Mouse (Mus musculus): Measurements from ENCODE around the gene G430095P16Rik. TPM values are rescaled to one million over a fixed set of nuclear protein-coding genes. Genes with fewer than 3 reads are reported as not detected.

G430095P16Rik gene
- polyA plus RNA-seq, 1 experiment = 1.0 TPM

DNA sequence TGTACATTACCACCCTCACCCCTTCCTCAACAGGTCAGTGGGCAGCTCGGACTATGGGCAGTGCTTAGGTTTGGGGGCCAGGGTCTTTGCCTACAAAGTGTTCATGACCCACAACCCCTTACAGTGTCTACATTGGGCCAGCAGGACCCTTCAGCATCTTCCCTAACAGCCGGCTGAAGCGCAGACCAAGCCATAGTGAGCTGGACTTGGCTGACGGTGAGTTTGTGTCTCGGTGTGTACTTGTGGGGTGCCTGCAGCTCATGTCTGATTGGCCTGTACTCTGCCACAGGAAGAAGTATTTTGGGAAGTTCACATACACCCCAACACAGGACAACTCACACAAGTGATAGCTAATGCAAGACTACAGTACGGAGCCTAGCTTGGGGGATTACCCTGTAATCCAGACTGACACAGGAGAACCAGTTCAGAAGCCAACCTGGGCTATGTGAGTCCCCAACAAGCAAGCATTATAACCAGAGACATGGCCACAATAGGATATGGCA, 19.8 kb upstream of the G430095P16Rik start:
- DNase-seq (ENCODE audit: low spot score) = no peak

DNA sequence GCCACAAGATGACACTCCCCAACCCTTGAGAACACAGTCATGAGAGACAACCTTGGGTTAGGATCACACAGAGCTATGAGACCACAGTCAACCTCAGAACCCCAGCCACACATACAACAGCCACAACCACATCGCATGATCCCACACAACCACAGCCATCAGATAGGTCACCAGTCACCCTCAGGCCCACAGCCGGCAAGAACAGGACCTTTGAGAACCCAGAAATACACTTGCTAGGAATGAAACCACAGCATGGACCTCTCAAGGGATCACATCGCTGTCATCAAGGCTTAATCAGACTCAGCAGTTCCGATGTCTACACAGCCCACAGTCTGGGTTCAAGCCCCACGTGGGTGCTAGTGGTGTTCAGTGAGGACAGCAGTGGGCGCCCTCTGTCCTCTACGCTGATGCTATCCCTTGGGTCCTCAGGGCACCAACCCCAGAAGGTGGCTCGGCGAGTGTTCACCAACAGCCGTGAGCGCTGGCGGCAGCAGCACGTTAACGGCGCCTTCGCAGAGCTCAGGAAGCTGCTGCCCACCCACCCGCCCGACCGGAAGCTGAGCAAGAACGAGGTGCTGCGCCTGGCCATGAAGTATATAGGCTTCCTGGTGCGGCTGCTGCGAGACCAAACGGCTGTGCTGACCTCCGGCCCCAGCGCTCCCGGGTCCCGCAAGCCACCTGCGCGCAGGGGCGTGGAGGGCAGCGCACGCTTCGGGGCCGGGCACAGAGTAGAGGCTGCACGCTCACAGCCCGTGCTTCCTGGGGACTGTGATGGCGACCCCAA, 19.1 kb upstream of the G430095P16Rik start:
- no peak for DNase-seq (ENCODE audit: low spot score)

DNA sequence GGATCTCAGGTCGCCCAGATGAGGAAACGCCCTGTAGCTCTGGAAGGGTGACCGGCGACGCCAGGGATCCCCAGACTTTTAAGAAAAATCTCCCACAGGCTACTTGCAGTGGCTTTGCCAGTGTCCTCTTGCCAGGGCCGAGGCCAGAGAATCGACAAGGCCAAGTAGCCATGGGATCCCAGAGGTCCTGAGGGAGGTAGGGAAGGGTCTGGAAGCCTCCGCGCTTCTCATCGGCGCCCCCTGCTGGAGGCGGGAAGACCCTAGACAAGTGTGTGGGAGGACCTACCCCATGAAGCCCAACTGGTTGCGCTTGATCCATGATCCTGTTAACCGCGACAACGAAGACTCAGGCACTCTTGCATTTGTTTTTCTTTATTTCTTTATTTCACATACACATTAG, 18.5 kb upstream of the G430095P16Rik start:
- DNase-seq (ENCODE audit: low spot score) = no peak

DNA sequence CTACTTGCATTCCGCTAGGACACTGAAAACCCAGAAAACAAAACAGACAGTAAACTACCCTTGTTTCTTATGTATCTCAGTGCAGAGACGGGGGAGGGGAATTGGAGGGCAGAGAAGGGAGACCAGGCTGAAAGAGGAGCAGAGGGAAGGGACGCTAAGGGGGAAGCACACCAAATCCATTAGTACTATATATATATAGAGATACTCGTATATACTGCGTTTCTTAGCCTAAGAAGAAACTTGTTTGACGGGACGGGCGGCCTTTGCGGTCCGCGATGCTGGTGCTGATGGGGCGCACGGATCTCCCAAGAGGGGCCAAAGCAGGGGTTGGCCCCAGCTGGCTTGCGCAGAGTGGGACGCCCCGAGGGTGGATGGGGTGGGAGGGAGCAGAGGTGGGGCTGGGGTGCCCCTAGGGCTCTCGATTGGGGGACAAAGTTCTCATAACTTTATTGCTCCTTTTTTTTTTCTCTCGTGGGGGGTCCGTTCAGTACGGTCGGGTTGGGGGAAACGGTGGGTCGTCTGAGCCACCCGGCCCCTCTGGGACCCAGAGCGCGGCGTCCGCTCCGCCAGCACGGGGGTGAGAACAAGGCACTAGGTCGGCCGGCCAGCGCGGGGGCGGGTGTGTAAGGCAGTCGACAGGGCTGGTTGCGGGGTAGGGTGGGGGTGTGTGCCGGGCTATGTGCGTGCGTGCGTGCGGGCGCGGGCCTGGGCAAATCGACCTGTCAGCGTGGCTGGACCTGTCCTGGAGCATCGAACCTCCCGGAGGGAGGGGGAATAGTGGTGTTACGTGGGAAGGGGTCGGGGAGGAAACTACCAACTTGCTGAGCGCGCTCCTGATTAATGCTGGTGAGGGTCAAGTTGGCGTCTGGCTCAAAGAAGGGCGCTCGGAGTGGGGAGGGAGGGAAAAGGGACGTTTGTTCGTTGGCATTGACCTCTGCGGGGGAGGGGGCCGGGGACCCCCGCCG, 17.7 kb upstream of the G430095P16Rik start:
- DNase-seq (ENCODE audit: low spot score) = peak; percentile 27

DNA sequence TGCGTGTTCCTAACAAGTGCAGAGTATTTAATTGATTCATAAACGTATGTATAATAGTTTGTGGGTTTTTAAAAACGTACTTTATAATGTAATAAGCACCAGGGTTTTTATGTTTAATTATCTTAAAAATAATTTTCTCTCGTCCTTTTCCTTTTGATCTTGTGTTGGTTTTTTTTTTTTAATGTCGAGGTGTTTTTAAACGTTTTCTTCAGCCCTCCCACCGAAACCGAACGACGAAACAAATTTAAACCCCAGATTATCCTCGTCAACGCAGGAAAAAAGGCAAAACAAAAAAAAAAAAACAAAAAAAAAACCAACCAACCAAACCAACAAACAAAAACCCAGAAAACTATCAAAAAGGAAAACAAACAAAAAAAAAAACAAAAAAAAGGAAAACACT, 16.8 kb upstream of the G430095P16Rik start:
- no peak for DNase-seq (ENCODE audit: low spot score)

DNA sequence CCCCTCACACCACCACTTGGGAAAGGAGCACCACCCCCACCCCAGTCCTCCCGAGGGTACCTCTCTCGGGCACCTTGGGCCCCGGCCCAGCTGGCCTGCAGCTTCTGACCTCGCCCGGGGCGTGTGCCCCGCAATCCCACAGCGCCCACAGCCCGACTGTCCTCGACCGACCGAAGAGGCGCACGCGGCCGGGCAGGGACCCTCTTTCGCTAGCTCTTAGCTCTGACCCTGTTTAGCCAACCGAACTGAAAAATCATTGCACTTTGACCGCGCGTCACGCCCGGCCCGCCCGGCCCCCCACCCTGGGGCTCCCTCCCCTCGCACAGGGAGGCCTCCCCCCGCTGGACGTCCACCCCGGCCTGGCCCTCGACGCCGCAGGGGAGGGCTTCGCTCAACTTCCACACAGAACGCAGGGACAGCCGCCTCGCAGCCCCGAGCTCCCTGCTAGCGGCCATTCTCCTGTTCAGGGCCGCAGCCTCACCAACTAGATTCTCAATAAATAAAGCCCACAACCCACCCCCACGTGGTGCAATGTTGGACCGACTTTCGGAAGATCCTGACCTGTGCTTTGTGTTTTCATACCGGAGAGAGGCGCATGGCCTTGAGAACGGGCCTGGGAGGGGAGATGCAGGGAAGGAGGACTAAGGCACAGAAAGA, 16.1 kb upstream of the G430095P16Rik start:
- peak; percentile 39 for DNase-seq (ENCODE audit: low spot score)

DNA sequence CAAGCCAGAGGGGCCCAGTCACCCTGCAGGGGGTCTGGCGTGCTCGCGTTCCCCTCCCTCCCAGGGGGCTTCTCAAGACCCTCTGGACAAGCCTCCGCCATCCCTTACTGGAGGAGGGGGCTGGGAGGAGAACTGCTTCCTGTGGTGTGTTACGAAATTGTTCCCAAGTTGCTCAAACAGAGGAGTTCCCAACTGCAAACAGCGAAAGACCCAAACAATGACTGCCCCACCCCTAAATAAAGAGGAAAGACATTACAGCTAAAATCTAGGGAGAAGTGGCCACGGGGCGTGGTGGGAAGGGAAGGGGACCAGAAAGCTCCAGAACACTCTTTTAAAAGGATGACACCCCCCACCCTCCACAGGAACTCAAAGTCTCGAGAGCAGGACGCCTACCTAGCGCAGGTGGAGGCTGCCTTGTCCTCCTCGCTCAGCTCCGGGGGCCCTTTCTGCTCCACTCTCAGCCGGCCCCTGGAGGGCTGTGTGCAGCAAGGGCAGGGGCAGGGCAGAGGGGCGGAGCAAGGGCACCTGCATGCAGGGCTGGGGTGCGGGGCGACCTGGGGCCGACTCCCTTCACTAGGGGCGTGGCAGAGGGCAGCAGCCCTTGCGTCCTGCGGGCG, 15.4 kb upstream of the G430095P16Rik start:
- peak; percentile 49 for DNase-seq (ENCODE audit: low spot score)

DNA sequence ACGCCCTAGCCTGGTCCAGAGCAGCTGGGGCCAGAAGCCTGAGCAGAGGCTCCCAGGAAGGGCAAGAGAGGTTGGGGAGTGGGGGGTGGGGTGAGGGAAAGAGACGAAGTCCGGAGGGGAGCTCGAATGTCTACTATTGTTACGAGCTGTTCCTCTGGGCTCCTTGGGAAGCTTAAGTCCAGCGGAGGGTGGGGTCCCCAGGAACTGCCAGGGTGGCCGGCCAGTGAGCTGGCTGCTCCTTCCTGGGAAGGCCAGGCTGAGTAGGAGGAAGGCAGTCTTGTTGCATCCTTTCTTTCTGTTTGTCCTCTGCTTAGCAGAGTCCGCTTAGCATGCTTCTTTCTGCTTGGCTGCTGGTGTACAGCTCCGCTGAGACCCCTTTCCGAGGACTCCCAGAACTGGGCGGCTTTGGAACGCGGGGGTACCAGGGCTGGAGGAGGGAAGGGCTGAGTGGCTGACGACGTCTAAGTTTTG, 14.7 kb upstream of the G430095P16Rik start:
- no peak for DNase-seq (ENCODE audit: low spot score)

DNA sequence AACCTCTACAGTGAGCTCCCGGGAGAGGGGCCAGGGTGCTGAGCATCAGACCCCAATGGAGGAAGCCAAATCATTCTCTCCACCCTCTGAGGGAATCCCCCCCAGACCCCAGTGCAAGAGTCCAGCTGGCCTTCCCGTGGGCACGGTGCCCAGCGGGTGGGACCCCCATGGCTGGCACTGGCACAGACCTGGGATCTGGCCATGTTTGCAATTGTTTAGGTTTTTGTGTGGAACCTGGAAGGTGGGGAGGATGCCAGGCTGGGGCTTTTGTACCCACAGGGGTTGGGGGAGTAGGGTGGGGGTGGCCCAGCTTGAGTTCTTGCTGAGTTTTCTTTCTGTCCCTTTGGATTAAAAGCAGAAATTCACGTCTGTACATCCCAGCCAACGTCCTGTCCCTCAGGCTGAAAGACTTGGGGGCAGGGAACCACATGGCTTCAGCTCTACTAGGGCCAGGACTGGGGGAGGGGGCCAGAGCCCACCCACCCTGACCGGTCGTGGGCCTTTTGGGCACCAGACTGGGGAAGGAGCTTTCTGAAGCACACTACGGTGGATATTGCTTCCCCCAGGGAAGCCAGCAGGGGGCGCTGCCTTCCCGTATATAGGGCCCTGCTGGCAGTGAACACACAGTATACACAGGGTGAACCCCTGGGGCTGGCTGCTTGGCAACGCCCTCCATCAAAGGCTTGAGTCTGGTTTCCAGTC, 13.9 kb upstream of the G430095P16Rik start:
- DNase-seq (ENCODE audit: low spot score) = peak; percentile 76

DNA sequence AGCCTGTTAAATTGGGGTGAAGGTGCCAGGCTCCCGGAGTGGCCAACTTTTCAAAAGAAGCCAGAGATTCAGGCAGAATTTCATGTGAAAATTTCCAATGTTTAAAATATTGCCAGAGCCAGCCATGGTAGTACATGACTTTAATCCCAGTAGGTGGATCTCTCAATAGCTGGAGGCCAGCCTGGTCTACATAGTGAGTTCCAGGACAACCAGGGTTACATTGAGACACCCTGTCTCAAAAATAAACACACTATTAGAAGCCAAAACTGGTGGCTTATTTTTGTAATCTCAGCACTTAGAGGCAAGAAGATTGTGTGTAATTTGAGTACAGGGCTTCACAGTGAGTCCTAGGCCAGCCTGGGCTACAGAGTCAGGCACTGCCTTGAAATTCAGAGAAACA, 12.9 kb upstream of the G430095P16Rik start:
- no peak for DNase-seq (ENCODE audit: low spot score)

DNA sequence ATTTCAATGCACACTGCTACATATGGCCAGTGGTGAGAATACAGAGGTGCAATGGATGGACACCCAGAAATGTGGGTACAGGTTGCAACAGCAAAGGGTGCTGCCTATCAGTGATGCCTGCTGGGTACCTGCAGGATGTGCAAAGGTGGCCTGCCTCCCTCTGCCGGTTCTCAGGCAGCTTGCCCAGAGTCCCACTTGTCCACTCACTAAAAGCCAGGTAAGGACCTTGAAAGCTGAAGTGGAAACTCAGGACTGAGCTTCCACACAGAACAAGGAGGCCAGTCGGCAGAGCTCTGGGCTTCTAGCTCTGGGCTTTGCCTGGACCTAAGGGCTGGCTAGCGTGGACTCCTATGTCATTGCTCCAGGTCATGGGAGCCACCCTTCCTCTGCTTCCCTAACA, 11.5 kb upstream of the G430095P16Rik start:
- DNase-seq (ENCODE audit: low spot score) = no peak

DNA sequence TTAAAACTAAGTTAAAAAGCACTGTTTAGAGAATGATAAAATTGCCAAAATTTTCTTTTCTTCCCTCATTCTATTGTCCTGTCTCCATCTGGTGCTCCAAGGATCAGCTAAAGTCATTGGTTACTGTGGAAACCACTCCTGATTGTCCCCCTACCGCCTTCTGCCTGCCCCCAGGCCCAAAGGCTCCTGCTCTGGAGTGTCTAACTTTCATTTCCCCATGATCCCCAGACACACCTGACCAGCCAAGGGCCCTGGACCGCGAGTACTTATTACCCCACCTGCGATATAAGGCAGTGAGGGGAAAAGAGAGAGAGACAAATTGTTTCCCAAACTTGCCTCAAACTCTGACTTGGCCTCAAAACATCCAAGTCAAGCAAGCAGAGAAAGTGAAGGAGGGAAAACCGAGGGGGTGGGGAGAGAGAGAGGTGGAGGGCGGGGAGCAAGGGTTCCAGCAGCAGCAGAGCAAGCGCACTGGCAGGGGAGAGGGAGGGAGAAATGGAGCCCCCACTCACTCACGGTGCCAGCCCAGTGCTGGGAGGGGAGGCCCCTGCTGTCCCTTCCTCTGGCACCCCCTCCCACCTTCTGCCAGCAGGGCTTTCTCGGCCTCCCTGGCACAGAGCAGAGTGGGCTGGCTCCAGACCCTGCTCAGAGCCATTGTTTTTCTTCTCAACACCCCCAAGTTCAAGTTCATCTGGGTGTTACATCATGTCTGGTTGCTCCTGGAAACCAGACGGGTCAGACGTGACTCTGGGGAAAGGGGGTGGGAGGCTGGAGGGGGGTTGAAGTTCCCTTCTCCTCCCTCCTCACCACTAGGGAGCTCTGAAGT, 10.7 kb upstream of the G430095P16Rik start:
- no peak for DNase-seq (ENCODE audit: low spot score)

DNA sequence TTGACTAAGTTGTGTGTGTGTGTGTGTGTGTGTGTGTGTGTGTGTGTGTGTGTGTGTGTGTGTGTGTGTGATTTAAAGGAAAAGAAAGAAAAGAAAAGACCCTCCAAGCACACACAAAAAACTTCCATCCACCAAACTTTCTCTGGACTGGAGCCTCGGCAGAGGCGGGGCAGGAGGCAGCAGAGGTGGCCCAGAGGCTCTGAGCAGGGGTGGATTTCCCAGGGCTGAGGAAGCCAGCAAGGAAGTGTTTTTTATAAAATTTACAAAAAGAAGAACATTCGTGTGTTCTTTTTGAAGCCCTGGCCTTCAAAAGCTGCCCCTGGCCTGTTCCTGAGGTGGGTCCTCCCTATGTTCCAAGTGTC, 10.1 kb upstream of the G430095P16Rik start:
- DNase-seq (ENCODE audit: low spot score) = no peak

DNA sequence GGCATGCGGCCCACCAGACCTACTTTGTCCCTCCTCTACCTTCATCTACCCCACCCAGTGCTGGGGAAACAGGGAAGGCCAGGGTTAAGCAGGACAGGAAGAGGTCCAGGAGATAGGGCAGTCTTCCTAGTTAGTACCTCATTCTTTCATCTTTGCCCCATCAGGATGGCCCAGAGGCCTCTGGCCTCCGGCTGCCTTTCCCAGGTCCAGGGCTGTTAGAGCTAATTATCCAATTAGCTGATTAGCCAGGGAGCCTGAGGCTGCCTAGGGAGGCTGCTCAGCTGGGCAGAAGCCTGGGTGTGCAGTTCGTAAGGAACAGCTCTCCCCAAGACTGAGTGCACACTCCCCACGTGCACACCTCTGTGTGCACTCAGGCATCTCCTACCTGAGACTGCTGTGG, 9.4 kb upstream of the G430095P16Rik start:
- DNase-seq (ENCODE audit: low spot score) = no peak

DNA sequence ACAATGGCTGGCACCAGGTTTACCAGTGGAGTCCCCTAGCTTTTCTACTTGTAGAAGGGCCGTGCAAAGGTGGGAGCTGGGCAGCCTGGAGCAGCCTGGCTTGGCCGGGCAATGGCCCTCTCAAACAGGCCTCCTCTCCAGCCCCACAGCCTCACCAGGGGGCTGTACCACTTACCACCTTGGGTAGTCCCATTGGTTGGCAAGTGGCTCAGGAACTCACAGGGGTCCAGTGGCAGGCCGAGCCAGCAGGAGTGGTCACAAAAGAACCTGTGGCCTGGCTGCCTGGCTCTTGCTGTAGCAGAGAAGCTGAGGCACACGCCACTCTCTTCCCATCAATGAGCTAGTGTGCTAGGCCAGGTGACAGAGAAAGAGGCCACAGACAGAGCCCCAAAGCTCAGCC, 8.6 kb upstream of the G430095P16Rik start:
- DNase-seq (ENCODE audit: low spot score) = no peak

DNA sequence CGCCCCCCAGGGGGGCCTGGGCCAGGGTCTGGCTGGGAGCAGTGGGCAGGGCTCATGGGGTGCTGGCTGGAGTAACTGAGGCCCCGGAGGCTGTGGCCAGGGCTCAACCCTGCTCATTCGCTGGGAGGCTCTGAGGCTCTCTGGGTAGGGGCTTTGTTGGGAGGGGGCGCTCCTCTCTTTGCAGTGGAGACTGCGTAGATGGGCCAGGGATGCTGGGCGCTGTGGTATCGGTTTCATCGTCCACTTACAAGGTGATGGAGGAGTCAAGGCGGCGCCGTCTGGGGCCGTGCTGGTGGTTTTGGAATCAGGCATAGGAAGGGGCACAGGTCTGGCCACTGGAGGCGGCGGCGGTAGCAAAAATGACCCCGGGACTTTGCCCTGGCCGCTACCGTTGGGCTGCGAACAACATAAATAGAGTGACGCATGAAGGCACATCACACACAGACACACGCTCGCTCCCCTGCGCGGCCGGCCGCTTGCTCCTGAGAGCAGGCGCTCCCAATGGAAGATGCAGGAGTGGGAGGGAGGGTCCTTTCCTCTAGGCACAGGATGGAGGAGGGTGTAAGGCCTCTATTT, 6.8 kb upstream of the G430095P16Rik start:
- DNase-seq (ENCODE audit: low spot score) = no peak

DNA sequence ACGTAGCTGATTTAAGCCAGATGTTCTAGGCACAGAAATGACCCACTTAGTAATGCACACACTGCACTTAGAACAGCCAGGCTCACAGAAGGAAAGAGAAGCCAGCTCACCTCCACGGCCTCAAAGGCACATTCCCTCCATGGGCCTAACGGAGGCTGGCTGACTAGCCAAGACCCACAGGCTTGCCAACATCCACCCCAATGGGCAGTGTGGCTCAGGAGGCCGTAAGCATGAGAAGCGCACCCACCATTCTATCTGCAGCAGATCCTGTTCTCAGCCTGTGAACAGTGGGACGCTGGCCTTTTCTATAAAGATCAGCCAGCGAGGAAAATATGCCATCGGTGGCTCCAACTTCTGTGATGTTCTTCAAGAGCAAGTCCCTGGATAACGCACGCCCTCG, 6.0 kb upstream of the G430095P16Rik start:
- DNase-seq (ENCODE audit: low spot score) = no peak

DNA sequence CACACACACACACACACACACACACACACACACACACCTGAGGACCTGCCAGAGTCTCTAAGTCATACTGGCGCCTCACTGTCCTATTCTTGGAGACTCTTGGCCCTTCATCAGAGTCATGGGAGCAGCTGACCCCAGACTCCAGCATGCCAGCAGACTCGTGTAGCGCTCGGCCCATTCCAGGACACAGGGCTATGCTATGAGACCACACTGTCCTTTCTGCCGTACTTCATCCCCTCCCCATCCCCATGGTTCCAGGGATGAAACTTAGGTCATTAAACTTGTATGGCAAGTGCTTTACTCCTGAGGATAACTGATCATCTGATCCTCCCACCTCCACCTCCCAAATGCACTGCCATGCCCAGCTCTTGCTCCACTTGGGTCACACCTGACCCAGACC, 4.3 kb upstream of the G430095P16Rik start:
- DNase-seq (ENCODE audit: low spot score) = no peak

DNA sequence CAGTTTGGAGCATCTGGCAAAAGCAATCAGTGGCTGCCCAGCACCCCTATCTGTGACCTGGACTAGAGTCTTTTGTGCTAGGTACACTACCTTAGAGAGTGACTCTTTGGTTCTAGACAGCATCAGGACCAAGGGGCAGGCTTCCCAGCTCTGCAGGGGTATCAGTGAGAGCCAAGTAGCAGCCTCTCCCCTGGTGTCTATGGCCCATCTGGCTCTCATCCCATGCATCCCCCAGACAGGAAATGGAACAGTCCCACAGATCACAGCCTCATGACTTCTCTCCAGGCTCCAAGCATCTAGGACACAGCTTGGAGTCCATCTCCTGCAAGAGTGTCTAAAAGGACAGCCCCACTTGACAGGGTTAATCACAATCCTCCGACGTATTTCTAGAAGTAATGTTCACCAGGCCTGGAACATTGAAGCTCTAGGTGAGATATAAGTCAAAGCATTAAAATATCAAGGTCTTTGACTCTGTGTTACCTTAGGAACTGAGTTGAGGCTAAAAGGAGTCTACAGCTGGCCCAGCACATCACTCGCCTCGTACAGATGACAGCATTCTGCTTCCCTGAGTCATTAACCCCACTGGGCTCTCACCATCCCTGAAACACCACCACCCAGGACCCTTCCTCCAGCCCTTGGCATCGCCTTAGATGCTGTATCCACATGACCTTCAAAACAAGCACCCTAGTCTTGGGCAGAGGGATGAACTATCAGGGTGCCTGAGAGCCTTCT, 3.7 kb upstream of the G430095P16Rik start:
- no peak for DNase-seq (ENCODE audit: low spot score)

All from urinary bladder, adult 2 months (tissue).